Mouse (Mus musculus) mature B cell (primary cell): ENCODE results near the gene Insr.
"Not testable (repeated sequence)": the region's sequence is repeated elsewhere in the genome, so short reads cannot be mapped to it uniquely, and the experiment has no call there.

Experiments used
- in situ Hi-C: fragments of 300-500 bp; cut with MboI; formaldehyde crosslinking; loops from 2 replicates; pipeline ENCODE4 v1.14.3; 2019

Gene Insr

GRCm38 (mm10) chr8:3191006-3191405, 88.4 kb downstream of the Insr start:
- in situ Hi-C loops: no loop called here

GRCm38 (mm10) chr8:3187456-3187855, 92.0 kb downstream of the Insr start:
- in situ Hi-C loops: loop anchor here (10.0 kb wide), 1 partner anchor 147 kb away; no protein-coding TSS in a partner anchor

GRCm38 (mm10) chr8:3179930-3180329, 99.5 kb downstream of the Insr start:
- in situ Hi-C loops: loop anchor here (10.0 kb wide), 1 partner anchor 155 kb away; no protein-coding TSS in a partner anchor

DNA sequence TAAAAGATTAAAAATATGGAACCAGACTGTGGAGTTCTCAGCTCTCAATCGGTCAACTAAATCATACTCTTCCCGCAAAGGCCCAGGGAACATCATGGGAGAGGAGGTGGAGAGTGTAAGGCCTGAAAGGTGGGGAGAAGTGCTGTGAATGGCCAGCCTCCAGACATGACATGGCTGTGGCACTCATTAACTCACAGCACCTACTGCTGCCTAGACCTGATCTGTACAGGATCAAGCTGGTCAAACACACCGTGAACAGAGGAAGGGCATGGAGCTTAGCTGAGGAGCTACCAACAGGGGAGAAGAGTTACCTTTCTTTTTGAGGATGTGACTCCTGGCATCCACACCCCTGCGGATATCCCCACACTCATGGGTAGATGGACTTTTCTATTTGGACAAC, 102.0 kb downstream of the Insr start:
- in situ Hi-C loops: no loop called here

DNA sequence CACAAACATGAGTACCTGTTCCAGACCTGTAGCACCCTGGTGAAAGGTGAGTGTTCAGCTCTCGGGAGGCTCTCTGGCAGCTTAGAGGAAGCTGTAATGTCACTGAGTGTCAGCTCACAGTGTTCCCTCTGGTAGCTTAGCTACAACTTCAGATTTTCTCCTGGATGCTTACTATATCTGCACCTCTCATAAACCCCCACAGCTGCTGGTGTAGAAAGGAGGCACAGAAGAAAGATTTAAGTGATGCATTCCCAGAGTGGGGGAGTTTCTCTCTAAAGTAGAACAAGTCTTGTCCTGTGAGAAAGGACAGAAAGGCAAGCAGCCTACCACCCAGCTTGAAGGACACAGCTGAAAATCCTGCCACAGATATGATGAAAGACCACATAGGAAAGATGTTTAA, 107.2 kb downstream of the Insr start:
- in situ Hi-C loops: no loop called here

- in situ Hi-C loops: no loop called here
Measured at GRCm38 (mm10) chr8:3146506-3146905, 132.9 kb downstream of the Insr start.

DNA sequence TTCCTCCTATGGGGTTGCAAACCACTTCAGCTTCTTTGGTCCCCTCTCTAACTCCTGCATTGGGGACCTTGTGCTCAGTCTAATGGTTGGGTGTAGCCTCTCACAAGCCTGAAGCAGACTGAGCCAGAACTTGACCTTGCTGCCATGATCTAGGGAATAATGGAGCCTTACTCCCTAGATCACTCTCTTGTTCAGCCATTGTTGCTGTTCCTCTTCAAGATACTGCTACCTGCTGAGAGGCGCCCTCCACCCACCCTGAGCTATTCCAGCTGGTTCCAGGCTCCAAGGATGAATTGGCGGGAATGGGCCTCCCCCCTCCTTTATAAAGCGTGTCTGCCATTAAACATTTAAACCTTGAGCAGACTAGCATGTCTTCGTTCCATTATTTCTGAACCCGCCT, 179.0 kb downstream of the Insr start:
- in situ Hi-C loops: not testable (repeated sequence)
